Mouse (Mus musculus) C2C12 (cell line): ENCODE results near the gene Slit3. TPM values are rescaled to one million over a fixed set of nuclear protein-coding genes. Genes with fewer than 3 reads are reported as not detected.

Experiments
- H3K27me3 ChIP-seq: one replicate; pipeline ENCODE4 v1.6.1; 2011; ENCODE audit not compliant: control insufficient read depth, insufficient read depth, insufficient read length
- H3K36me3 ChIP-seq: one replicate; pipeline ENCODE4 v1.6.1; 2011; ENCODE audit not compliant: control insufficient read depth, insufficient read depth
- H3K4me3 ChIP-seq: one replicate; pipeline ENCODE4 v1.5.1; 2011; ENCODE audit warnings: mild to moderate bottlenecking, control low read depth; ENCODE audit not compliant: poor library complexity, insufficient read depth, severe bottlenecking
- H3K79me2 ChIP-seq: one replicate; pipeline ENCODE4 v1.6.1; 2011; ENCODE audit not compliant: control insufficient read depth, insufficient read depth
- H3K79me3 ChIP-seq: one replicate; pipeline ENCODE4 v1.6.1; 2011; ENCODE audit warnings: low read depth, control low read depth
- H3ac ChIP-seq: one replicate; pipeline ENCODE3; 2011; ENCODE audit warnings: low read depth; ENCODE audit not compliant: control insufficient read depth, insufficient read length
- CEBPB ChIP-seq: IDR thresholded peaks from one replicate; pipeline ENCODE4 v1.6.1; 2011; ENCODE audit warnings: low read depth, mild to moderate bottlenecking, control low read depth, moderate library complexity
- CTCF ChIP-seq: IDR thresholded peaks from one replicate; pipeline ENCODE4 v1.5.1; 2011; ENCODE audit not compliant: control insufficient read depth, insufficient read depth, insufficient read length
- FOSL1 ChIP-seq: IDR thresholded peaks from one replicate; pipeline ENCODE4 v1.8.0; 2011; ENCODE audit warnings: mild to moderate bottlenecking, low read length; ENCODE audit not compliant: poor library complexity, insufficient read depth, severe bottlenecking
- MAX ChIP-seq: IDR thresholded peaks from one replicate; pipeline ENCODE4 v1.6.1; 2011; ENCODE audit warnings: mild to moderate bottlenecking, control low read depth
- MYOD1 ChIP-seq: IDR thresholded peaks from one replicate; pipeline ENCODE4 v1.6.1; 2011; ENCODE audit warnings: low read depth; ENCODE audit not compliant: control insufficient read depth, insufficient read length
- MYOG ChIP-seq: IDR thresholded peaks from one replicate; pipeline ENCODE4 v1.6.1; 2011; ENCODE audit not compliant: control insufficient read depth, insufficient read length; ENCODE audit errors: extremely low read depth
- USF1 ChIP-seq: IDR thresholded peaks from one replicate; pipeline ENCODE4 v1.6.1; 2011; ENCODE audit warnings: low read depth, mild to moderate bottlenecking, control low read depth, moderate library complexity
- microRNA-seq: library from miRNA; unstranded; fragments of <30 nt; microRNA quantifications from one replicate; pipeline ENCODE4, GENCODE M21; 2019; ENCODE audit warnings: borderline microRNAs expressed
- polyA plus RNA-seq: library from polyadenylated mRNA; unstranded; fragments of >200 nt; fragmentation: generic; extraction: Trizol; gene quantifications from one replicate; pipeline ENCODE4 v1.2.1, GENCODE M21; 2012; ENCODE audit warnings: missing spikeins

The Slit3 gene
- polyA plus RNA-seq, 1 experiment: not detected

- peak; percentile 47 for TF ChIP-seq CEBPB
- TF ChIP-seq MAX: no peak
- Histone ChIP-seq H3K36me3 (no peaks in the 10 kb centered on the region), H3K27me3 (no peaks in the 10 kb centered on the region), H3K79me2 (no peaks in the 10 kb centered on the region), H3K79me3 (no peaks in the 10 kb centered on the region), H3K4me3 (no peak overlapping the region), H3ac (no peak overlapping the region)
Observed at GRCm38 (mm10) chr11:35750578-35750977, 629.6 kb downstream of the Slit3 start.

GRCm38 (mm10) chr11:35754906-35755418 lies 633.9 kb downstream of the Slit3 start:
- no peak for TF ChIP-seq MYOG
- no peak for TF ChIP-seq CTCF
- no peak for TF ChIP-seq CEBPB
- no peak for TF ChIP-seq FOSL1
- H3K79me3 ChIP-seq: no peaks in the 10 kb centered on the region
- no peaks in the 10 kb centered on the region for H3K79me2 ChIP-seq
- no peak overlapping the region for H3ac ChIP-seq
- H3K36me3 ChIP-seq: no peaks in the 10 kb centered on the region
- H3K27me3 ChIP-seq: peaks cover 10% of the 10 kb centered on the region
- no peak overlapping the region for H3K4me3 ChIP-seq

DNA sequence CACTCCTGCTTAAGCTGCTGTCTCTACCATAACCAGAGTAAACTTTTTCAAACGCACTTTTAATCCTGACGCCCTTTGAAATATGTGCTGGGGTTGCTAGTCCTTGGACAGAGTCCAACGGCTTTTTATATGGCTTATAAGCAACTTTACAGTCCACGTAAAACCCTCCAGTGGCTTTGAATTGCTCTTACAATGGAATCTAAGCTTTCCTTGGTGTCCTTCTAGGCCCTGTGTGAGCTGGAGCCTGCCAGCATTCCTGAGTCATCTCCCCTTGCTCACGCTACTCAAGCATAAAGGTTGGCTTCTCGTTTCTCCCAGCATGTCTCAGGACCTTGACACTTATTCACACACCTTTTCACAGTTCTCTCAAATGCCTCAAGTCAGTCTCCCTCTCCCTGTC lies 634.5 kb downstream of the Slit3 start:
- H3K4me3 ChIP-seq: no peak overlapping the region
- no peaks in the 10 kb centered on the region for H3K79me2 ChIP-seq
- TF ChIP-seq CEBPB: no peak
- TF ChIP-seq MAX: no peak
- TF ChIP-seq USF1: no peak
- no peak for TF ChIP-seq CTCF
- no peak for TF ChIP-seq MYOG
- TF ChIP-seq FOSL1: no peak
- no peaks in the 10 kb centered on the region for H3K79me3 ChIP-seq
- no peaks in the 10 kb centered on the region for H3K36me3 ChIP-seq
- peaks cover 10% of the 10 kb centered on the region for H3K27me3 ChIP-seq
- no peak overlapping the region for H3ac ChIP-seq

DNA sequence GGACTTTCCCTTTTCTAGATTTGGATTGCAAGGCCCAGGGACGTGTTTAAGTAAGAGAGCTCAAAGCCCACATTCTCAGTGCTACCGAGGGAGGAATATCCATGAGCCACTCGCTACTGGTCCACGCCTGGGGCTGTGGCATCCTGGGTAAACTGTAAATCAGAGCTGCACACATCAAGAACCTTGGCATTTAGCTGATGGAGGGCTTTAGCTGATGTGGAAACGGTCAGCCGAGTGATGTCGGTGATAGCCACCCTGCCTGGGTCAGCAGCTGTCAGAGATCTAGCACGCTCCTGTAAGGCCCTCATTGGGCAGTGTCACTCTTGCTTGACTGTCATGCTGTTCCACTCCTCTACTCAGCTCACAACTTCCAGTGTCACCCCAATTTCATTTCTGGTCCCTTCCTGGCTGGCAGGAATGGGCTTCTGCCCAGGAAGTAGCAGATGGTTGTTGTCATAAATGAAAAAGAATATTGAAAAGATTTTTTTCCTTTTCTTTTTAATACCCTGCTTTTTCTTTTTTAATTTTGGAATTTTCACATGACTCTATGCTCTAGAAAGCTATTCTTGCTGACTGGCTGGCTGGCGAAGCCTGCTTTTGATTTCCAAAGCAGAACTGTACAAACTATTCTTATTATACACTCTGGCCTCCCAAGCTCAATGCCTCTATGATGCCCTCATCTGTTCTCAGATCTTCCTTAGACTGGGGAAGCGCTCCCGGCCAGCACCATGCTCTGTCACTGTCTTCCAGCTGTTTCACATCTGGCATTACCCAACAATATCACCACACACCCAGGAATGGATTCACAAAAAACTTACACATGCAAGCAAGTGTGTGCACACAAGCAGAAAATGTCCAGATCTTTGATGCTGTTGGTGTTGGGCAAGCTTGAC lies 635.6 kb downstream of the Slit3 start:
- no peaks in the 10 kb centered on the region for H3K36me3 ChIP-seq
- H3K79me3 ChIP-seq: no peaks in the 10 kb centered on the region
- no peaks in the 10 kb centered on the region for H3K79me2 ChIP-seq
- TF ChIP-seq MYOG (no peak), MYOD1 (no peak), MAX (no peak), CTCF (no peak), CEBPB (no peak), FOSL1 (no peak), USF1 (no peak)
- no peak overlapping the region for H3ac ChIP-seq
- H3K27me3 ChIP-seq: peaks cover 10% of the 10 kb centered on the region
- H3K4me3 ChIP-seq: no peak overlapping the region

Small RNA genes lying within 50 kb of the gene (microRNA-seq; reads per million reads assigned to microRNA genes)
- gene Mir218-2: 1.4 reads per million, percentile 32 among the genes with 10 or more reads in this experiment
